Mouse (Mus musculus) retina, embryonic 14.5 days (tissue): ENCODE data around the gene Alox5ap.

ENCODE experiments used
- DNase-seq: peaks from one replicate; pipeline ENCODE4 v3.0.0-alpha.2; 2015; ENCODE audit warnings: low spot score

The Alox5ap gene

GRCm38 (mm10) chr5:149314514-149315081, 50.0 kb downstream of the Alox5ap start:
- no peak for DNase-seq

- peak; percentile 63 for DNase-seq
These were observed 52.4 kb downstream of the Alox5ap start for GRCm38 (mm10) chr5:149316926-149317325.

- no peak for DNase-seq
These were observed 55.3 kb downstream of the Alox5ap start for GRCm38 (mm10) chr5:149319874-149320323.

- peak; percentile 74 for DNase-seq
These were observed 56.2 kb downstream of the Alox5ap start for GRCm38 (mm10) chr5:149320534-149321482.

- peak; percentile 25 for DNase-seq
These were observed 57.6 kb downstream of the Alox5ap start for GRCm38 (mm10) chr5:149321909-149322841.

- no peak for DNase-seq
These were observed 58.5 kb downstream of the Alox5ap start for GRCm38 (mm10) chr5:149322938-149323553.

- DNase-seq: no peak
These were observed 60.2 kb downstream of the Alox5ap start for GRCm38 (mm10) chr5:149324739-149325138.

GRCm38 (mm10) chr5:149329098-149329887, 64.7 kb downstream of the Alox5ap start:
- DNase-seq: no peak

- DNase-seq: no peak
These were observed 66.0 kb downstream of the Alox5ap start for GRCm38 (mm10) chr5:149330601-149331000.

- no peak for DNase-seq
These were observed 67.0 kb downstream of the Alox5ap start for GRCm38 (mm10) chr5:149331407-149332143.

GRCm38 (mm10) chr5:149332787-149333186, 68.2 kb downstream of the Alox5ap start:
- no peak for DNase-seq

GRCm38 (mm10) chr5:149333941-149334698, 69.6 kb downstream of the Alox5ap start:
- DNase-seq: no peak

- no peak for DNase-seq
These were observed 70.4 kb downstream of the Alox5ap start for GRCm38 (mm10) chr5:149335009-149335408.

GRCm38 (mm10) chr5:149335563-149336238, 71.1 kb downstream of the Alox5ap start:
- peak; percentile 92 for DNase-seq

- no peak for DNase-seq
These were observed 72.6 kb downstream of the Alox5ap start for GRCm38 (mm10) chr5:149337148-149337547.
